Comparison of ENCODE assay signal across 22 mouse cellular contexts in genomic region chr14:56333700-56334099, GRCm38 (mm10). TPM values are rescaled to one million over a fixed set of nuclear protein-coding genes. Genes with fewer than 3 reads are reported as not detected.
"Had no signal": no experiment of that assay in that cellular context is flagged by ENCODE, and none has a peak within 500 bp of the region (broad histone marks: within the 10 kb centered on the region; RNA-seq: fewer than 3 reads in every experiment).

No protein-coding gene starts in this region.

- ATAC-seq: inflammation-experienced regulatory T-cells, adult 6 months; intestine, embryonic 16.5 days; liver, postnatal 0 days; lung, postnatal 0 days; midbrain, embryonic 15.5 days had no signal

- DNase-seq: left cerebral cortex, postnatal 4 days; liver, postnatal 0 days; lung, embryonic 14.5 days; retina, postnatal 1 day; thymus, adult 18-20 months; thymus, postnatal 36 days had no signal

- H3K4me3 ChIP-seq: limb, embryonic 12.5 days; limb, embryonic 15.5 days; midbrain, embryonic 12.5 days; midbrain, embryonic 15.5 days; neural tube, embryonic 12.5 days; neural tube, embryonic 15.5 days had no signal

- H3K9ac ChIP-seq: limb, embryonic 12.5 days; limb, embryonic 15.5 days; liver, embryonic 14.5 days; liver, postnatal 0 days; lung, embryonic 14.5 days; midbrain, embryonic 12.5 days; midbrain, embryonic 15.5 days; neural tube, embryonic 12.5 days; neural tube, embryonic 15.5 days had no signal

- H3K9me3 ChIP-seq: limb, embryonic 12.5 days; limb, embryonic 15.5 days; midbrain, embryonic 12.5 days; midbrain, embryonic 15.5 days; neural tube, embryonic 12.5 days; neural tube, embryonic 15.5 days had no signal

- H3K36me3 ChIP-seq: limb, embryonic 12.5 days; limb, embryonic 15.5 days; midbrain, embryonic 12.5 days; midbrain, embryonic 15.5 days; neural tube, embryonic 12.5 days; neural tube, embryonic 15.5 days had no signal

- H3K27me3 ChIP-seq: limb, embryonic 12.5 days; limb, embryonic 15.5 days; midbrain, embryonic 12.5 days; midbrain, embryonic 15.5 days; neural tube, embryonic 12.5 days; neural tube, embryonic 15.5 days had no signal

- H3K27ac ChIP-seq: limb, embryonic 12.5 days; limb, embryonic 15.5 days; liver, embryonic 14.5 days; macrophage; midbrain, embryonic 12.5 days; midbrain, embryonic 15.5 days; neural tube, embryonic 12.5 days; neural tube, embryonic 15.5 days had no signal

- H3K4me2 ChIP-seq: limb, embryonic 12.5 days; limb, embryonic 15.5 days; liver, embryonic 11.5 days; lung, embryonic 14.5 days; midbrain, embryonic 12.5 days; midbrain, embryonic 15.5 days; neural tube, embryonic 12.5 days; neural tube, embryonic 15.5 days had no signal

- H3K4me1 ChIP-seq: limb, embryonic 12.5 days; midbrain, embryonic 12.5 days; midbrain, embryonic 15.5 days; neural tube, embryonic 15.5 days had no signal

RNA-seq across cellular contexts. Expression of gene Atp12a, which starts 31.2 kb away (rescaled TPM):
- total RNA-seq: layer of hippocampus, postnatal 14 days; megakaryocyte, adult 5-6 weeks had no signal
- polyA plus RNA-seq: inflammation-experienced regulatory T-cells, adult 6 months; limb, embryonic 12.5 days; liver, embryonic 14.5 days; liver, postnatal 0 days; macrophage; neural tube, embryonic 12.5 days; small intestine, adult 2 months; spleen, adult 2 months had no signal
